Mouse (Mus musculus) intestine, embryonic 16.5 days (tissue): ENCODE measurements around the gene Slc30a10. TPM values are rescaled to one million over a fixed set of nuclear protein-coding genes. Genes with fewer than 3 reads are reported as not detected.

ENCODE experiments used
- ATAC-seq: fragments of 200-750 bp; cut with Nextera tagmentation; 2 replicates; pipeline ENCODE4 v1.8.0; 2017; ENCODE audit warnings: moderate TSS enrichment, moderate library complexity
- H3K27ac ChIP-seq: fragments of 300-500 bp; sonication (generic); 2 replicates; pipeline ENCODE4 v1.5.1; 2014; ENCODE audit warnings: mild to moderate bottlenecking, low read length
- H3K27me3 ChIP-seq: fragments of 300-500 bp; sonication (generic); replicated peaks from 2 replicates; pipeline ENCODE4 v1.6.1; 2014; ENCODE audit warnings: low read length, control low read depth, mixed read lengths; ENCODE audit not compliant: control insufficient read depth, insufficient read depth
- H3K36me3 ChIP-seq: fragments of 300-500 bp; sonication (generic); 2 replicates; pipeline ENCODE4 v1.6.1; 2014; ENCODE audit warnings: low read length, control low read depth; ENCODE audit not compliant: control insufficient read depth, insufficient read depth
- H3K4me1 ChIP-seq: fragments of 300-500 bp; sonication (generic); 2 replicates; pipeline ENCODE4 v1.6.1; 2014; ENCODE audit warnings: low read length, control low read depth, mixed read lengths; ENCODE audit not compliant: control insufficient read depth, insufficient read depth
- H3K4me2 ChIP-seq: fragments of 300-500 bp; sonication (generic); 2 replicates; pipeline ENCODE4 v1.6.1; 2014; ENCODE audit warnings: low read depth, low read length, control low read depth
- H3K4me3 ChIP-seq: fragments of 300-500 bp; sonication (generic); 2 replicates; pipeline ENCODE4 v1.5.1; 2014; ENCODE audit warnings: mild to moderate bottlenecking, low read length
- H3K9ac ChIP-seq: fragments of 300-500 bp; sonication (generic); 2 replicates; pipeline ENCODE4 v1.6.1; 2014; ENCODE audit warnings: low read depth, low read length
- H3K9me3 ChIP-seq: fragments of 300-500 bp; sonication (generic); 2 replicates; pipeline ENCODE4 v1.6.1; 2016; ENCODE audit warnings: low read length, control low read depth; ENCODE audit not compliant: control insufficient read depth
- WGBS: fragments of 180-500 bp; shearing (Covaris S2); extraction: QIAGEN DNeasy Blood & Tissue Kit; methylation state at CpG from one replicate; pipeline ENCODE4 v1.1.7; 2014; 5-methylcytosine and 5-hydroxymethylcytosine counted together
- polyA plus RNA-seq: library from polyadenylated mRNA; unstranded; fragments of >200 nt; fragmentation: Nextera tagmentation; extraction: Ambion mirVana; gene quantifications from 2 replicates; pipeline ENCODE4 v1.2.1, GENCODE M21; 2015

Gene Slc30a10
- polyA plus RNA-seq, 1 experiment from 2014 or later: 3.0 TPM

GRCm38 (mm10) chr1:185431998-185432317 lies 22.7 kb upstream of the Slc30a10 start:
- Histone ChIP-seq H3K9ac (no peak overlapping the region), H3K36me3 (peaks cover 3% of the 10 kb centered on the region; the same call in 1 of the 2 replicates), H3K4me2 (peak overlapping the region; percentile 28; the same call in 1 of the 2 replicates), H3K4me3 (peak overlapping the region; percentile 7; the same call in 1 of the 2 replicates), H3K27ac (no peak overlapping the region), H3K4me1 (0 out of 2 replicates have a peak, but pooled peaks cover 4% of the 10 kb centered on the region), H3K27me3 (no peaks in the 10 kb centered on the region), H3K9me3 (no peaks in the 10 kb centered on the region)
- 62% methylated on average over 13 of the region's 13 CpGs for WGBS
- no peak for ATAC-seq

DNA sequence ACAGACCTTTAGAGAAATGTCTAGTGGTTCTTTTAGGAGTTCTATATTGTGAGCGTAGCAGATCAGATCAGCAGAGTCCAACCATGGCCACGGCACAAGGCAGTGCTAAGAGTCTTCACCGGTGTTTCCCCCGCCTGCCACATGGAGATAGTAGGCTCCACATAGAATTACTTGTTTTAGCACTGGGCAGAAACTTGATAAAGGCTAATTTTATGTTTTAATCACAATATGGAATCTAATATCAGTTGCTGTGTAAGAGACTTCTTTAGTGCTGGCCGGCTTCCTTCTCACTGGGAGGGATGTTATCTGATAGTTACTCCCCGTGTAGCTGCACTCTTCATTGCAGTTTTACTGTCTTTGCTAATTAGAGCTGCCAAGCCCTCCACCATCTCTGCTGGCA lies 21.5 kb upstream of the Slc30a10 start:
- no peaks in the 10 kb centered on the region for H3K9me3 ChIP-seq
- no peaks in the 10 kb centered on the region for H3K27me3 ChIP-seq
- H3K4me3 ChIP-seq: no peak overlapping the region
- H3K9ac ChIP-seq: no peak overlapping the region
- H3K27ac ChIP-seq: no peak overlapping the region
- H3K4me2 ChIP-seq: no peak overlapping the region
- no peak for ATAC-seq
- 73% methylated on average over 6 of the region's 6 CpGs for WGBS
- 0 out of 2 replicates have a peak, but pooled peaks cover 3% of the 10 kb centered on the region for H3K36me3 ChIP-seq
- H3K4me1 ChIP-seq: 0 out of 2 replicates have a peak, but pooled peaks cover 4% of the 10 kb centered on the region

DNA sequence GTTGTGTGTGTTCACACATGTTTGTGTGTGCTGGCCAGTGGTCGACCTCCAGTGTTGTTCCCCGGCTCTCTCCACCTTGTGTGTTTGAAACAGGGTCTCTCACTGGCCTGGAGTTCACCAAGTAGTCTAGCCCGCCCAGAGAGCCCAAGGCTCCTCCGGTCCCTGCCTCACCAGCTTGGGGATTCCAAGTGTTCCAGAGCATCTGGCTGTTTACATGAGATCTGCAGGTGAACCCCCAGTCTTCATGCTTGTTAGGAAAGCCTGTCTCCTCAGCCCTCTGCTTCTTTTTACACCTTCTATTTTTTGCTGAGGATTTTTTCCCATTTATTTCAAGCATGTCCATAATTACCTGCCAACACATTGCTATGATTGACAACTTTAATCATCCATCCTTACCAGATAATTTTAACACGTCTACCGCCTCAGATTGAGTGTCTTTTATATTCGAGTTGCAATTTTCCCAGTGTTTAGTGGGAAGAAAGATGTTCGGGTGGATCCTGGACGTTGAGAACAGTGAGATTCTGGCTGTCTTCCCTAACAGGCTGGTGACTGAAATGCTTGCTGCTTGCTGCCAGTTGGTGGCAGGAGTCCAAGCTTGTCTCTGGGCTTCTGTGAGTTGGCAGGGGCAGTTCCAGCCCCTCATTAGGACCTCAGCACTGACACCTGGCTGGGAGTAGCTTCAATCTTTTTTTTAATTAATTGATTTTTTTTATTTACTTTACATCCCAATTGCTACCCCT lies 15.6 kb upstream of the Slc30a10 start:
- Histone ChIP-seq H3K4me1 (no peaks in the 10 kb centered on the region), H3K36me3 (no peaks in the 10 kb centered on the region), H3K27ac (no peak overlapping the region), H3K4me2 (no peak overlapping the region), H3K9me3 (no peaks in the 10 kb centered on the region), H3K27me3 (no peaks in the 10 kb centered on the region), H3K4me3 (no peak overlapping the region), H3K9ac (no peak overlapping the region)
- ATAC-seq: no peak
- 74% methylated on average over 9 of the region's 9 CpGs for WGBS

DNA sequence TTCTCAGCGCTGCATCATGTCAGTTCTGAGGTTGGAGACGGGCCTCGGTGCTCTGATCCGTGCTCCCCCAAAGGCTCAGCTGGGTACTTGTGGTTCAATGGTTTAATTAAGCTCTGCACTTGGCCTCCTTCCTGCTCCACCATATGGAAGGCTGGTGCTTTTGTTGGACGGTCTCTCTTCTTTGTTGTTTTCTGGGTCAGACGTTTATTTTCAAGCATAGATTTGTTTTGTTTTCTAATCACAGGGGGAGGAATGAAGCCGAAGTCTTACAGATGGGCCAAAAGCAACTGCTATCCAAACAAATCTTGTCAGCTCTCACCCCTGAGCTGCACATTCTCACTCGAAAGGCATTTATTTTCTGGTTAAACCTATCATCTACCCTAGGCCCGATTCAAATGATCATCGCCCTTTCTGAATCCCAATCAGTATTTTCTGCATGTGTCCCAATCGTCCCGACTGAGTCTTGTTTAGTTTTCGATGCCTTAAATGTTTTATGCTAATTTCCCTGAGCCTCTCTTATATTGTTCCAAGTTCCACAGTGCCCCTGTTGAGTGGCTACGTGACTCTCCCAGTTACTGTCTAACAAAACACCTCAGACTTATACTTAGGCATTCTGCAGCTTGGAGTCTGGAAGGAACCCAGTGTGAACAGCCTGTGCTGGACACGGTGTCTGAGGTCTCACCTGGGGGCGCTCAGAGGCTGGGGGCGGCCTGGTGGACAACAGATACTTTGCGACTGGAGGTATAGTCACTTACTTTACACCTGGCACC lies 12.8 kb upstream of the Slc30a10 start:
- ATAC-seq: no peak
- H3K27me3 ChIP-seq: no peaks in the 10 kb centered on the region
- H3K36me3 ChIP-seq: no peaks in the 10 kb centered on the region
- H3K9ac ChIP-seq: no peak overlapping the region
- WGBS: 68% methylated on average over 18 of the region's 18 CpGs
- no peak overlapping the region for H3K4me3 ChIP-seq
- H3K27ac ChIP-seq: no peak overlapping the region
- H3K9me3 ChIP-seq: no peaks in the 10 kb centered on the region
- H3K4me1 ChIP-seq: no peaks in the 10 kb centered on the region
- H3K4me2 ChIP-seq: no peak overlapping the region

DNA sequence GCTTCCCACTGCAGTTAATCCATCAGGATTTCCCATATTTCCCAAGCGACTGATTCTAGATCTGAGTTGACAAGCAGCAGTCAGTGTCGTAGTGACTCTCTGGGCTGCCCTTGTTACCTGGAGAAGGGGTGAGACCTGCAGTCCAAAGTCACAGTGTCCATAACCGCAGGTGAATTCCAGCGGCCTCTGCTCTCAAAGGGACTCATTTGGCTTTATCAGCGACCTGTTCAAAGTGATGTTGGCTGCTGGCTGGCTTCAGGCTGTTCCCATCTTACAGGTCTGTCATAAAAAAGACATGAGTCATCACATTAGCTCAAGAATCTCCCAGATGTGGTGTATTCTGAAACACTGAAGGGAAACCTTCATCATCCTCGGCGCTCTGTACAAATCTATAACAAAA lies 5.7 kb upstream of the Slc30a10 start:
- WGBS: 64% methylated on average over 7 of the region's 7 CpGs
- ATAC-seq: peak; percentile 65
- H3K4me2 ChIP-seq: no peak overlapping the region

DNA sequence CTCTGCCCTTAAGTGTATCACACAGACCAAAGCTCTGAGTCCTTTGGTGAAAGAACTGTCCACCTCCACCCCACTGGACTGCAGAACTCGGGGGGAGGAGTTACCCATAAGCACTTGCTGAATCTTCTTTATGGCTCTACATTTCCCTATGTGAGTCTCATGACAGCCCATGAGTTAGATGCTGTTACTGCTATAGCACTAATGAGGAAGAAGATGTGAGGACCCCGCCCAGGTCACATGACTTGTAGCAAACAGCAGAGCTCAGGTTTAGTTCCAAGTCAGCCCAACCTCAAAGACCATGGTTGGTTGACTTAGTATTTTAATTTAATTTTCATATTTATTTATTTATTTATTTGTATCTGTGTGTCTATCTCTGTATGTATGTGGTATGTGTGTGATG lies 4.9 kb upstream of the Slc30a10 start:
- H3K9ac ChIP-seq: no peak overlapping the region
- H3K4me2 ChIP-seq: no peak overlapping the region
- peaks cover 10% of the 10 kb centered on the region for H3K27me3 ChIP-seq
- ATAC-seq: peak; percentile 23; the same call in 1 of the 2 replicates
- 63% methylated on average over 2 of the region's 2 CpGs for WGBS
- H3K4me1 ChIP-seq: peaks cover 9% of the 10 kb centered on the region; the same call in 1 of the 2 replicates
- no peak overlapping the region for H3K4me3 ChIP-seq
- no peaks in the 10 kb centered on the region for H3K36me3 ChIP-seq
- no peak overlapping the region for H3K27ac ChIP-seq
- no peaks in the 10 kb centered on the region for H3K9me3 ChIP-seq

More for the DNA sequence above, 5.7 kb upstream of the Slc30a10 start:
- Histone ChIP-seq H3K36me3 (no peaks in the 10 kb centered on the region), H3K27ac (no peak overlapping the region), H3K4me1 (0 out of 2 replicates have a peak, but pooled peaks cover 2% of the 10 kb centered on the region), H3K9ac (no peak overlapping the region), H3K27me3 (0 out of 2 replicates have a peak, but pooled peaks cover 2% of the 10 kb centered on the region), H3K4me3 (no peak overlapping the region), H3K9me3 (no peaks in the 10 kb centered on the region)

DNA sequence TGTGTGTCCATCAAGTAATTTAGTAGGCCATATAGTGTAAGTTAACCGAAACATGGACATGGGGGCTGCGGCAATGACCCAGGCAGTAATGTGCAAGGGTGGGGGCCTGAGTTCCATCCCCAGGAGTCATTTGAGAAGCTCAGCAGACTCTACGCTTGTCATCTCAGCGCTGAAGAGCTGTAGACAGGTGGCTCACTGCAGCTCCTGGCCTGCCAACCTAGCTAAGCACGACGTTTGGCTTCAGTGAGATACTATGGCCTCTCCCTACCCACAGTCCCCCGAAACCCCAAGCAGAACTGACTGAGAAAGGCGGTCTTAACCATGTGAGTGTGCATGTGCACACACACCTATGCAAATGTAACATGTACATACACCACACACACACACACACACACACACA lies 3.6 kb upstream of the Slc30a10 start:
- Histone ChIP-seq H3K4me2 (no peak overlapping the region; the same call in 1 of the 2 replicates), H3K36me3 (no peaks in the 10 kb centered on the region), H3K9ac (no peak overlapping the region), H3K27ac (0 out of 2 replicates have a peak overlapping the region, but pooled peaks have one; percentile 19), H3K27me3 (peaks cover 17% of the 10 kb centered on the region), H3K4me1 (peaks cover 15% of the 10 kb centered on the region), H3K9me3 (no peaks in the 10 kb centered on the region), H3K4me3 (peak overlapping the region; percentile 7; the same call in 1 of the 2 replicates)
- WGBS: 85% methylated on average over 8 of the region's 8 CpGs
- no peak for ATAC-seq

DNA sequence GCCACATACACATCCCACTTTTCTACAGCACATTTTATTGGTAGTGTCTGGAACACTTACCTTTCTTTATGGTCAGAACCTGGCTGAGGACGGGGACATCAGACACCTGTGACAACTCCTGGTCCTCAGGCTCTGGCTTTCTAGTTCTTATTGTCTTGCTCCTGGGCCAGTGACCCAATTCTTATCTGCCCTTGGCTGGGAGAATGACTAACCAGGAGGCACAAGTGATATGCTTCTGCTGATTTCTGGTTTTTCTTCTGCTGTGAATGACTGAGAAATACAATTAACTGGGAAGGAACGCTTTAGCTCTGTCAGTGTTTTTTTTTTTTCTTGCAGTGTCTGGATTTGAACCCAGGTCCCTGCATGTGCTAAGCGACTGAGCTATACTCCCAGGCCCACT lies 3.2 kb upstream of the Slc30a10 start:
- H3K4me1 ChIP-seq: peaks cover 15% of the 10 kb centered on the region
- no peak overlapping the region for H3K4me3 ChIP-seq
- H3K36me3 ChIP-seq: no peaks in the 10 kb centered on the region
- WGBS: 85% methylated on average over 3 of the region's 3 CpGs
- no peak for ATAC-seq
- H3K9me3 ChIP-seq: no peaks in the 10 kb centered on the region
- no peak overlapping the region for H3K9ac ChIP-seq
- no peak overlapping the region for H3K4me2 ChIP-seq
- peaks cover 17% of the 10 kb centered on the region for H3K27me3 ChIP-seq
- no peak overlapping the region for H3K27ac ChIP-seq

- Histone ChIP-seq H3K36me3 (no peaks in the 10 kb centered on the region), H3K4me1 (peaks cover 15% of the 10 kb centered on the region), H3K4me3 (no peak overlapping the region), H3K9me3 (no peaks in the 10 kb centered on the region), H3K4me2 (no peak overlapping the region), H3K9ac (no peak overlapping the region), H3K27me3 (peaks cover 20% of the 10 kb centered on the region), H3K27ac (no peak overlapping the region)
- WGBS: 84% methylated on average over 6 of the region's 6 CpGs
- no peak for ATAC-seq
Measured at GRCm38 (mm10) chr1:185452461-185452860, 2.2 kb upstream of the Slc30a10 start.
